Mouse (Mus musculus) forebrain, embryonic 10.5 days (tissue): ENCODE measurements around the gene Fbxl13. TPM values are rescaled to one million over a fixed set of nuclear protein-coding genes. Genes with fewer than 3 reads are reported as not detected.

ENCODE experiments used
- DNase-seq: peaks from one replicate; pipeline ENCODE4 v3.0.0-alpha.2; 2017; ENCODE audit warnings: low spot score; ENCODE audit errors: extremely low spot score
- H3K27ac ChIP-seq: fragments of 300-500 bp; sonication (generic); 2 replicates; pipeline ENCODE4 v1.5.1; 2016; ENCODE audit warnings: mild to moderate bottlenecking
- H3K27me3 ChIP-seq: fragments of 300-500 bp; sonication (generic); 2 replicates; pipeline ENCODE4 v1.6.1; 2016; ENCODE audit warnings: mild to moderate bottlenecking; ENCODE audit not compliant: poor library complexity, severe bottlenecking
- H3K36me3 ChIP-seq: fragments of 300-500 bp; sonication (generic); replicated peaks from 2 replicates; pipeline ENCODE4 v1.6.1; 2016; ENCODE audit warnings: mild to moderate bottlenecking, moderate library complexity
- H3K4me1 ChIP-seq: fragments of 300-500 bp; sonication (generic); 2 replicates; pipeline ENCODE4 v1.6.1; 2016
- H3K4me3 ChIP-seq: fragments of 300-500 bp; sonication (generic); 2 replicates; pipeline ENCODE4 v1.5.1; 2016; ENCODE audit warnings: mild to moderate bottlenecking, moderate library complexity
- H3K9me3 ChIP-seq: fragments of 300-500 bp; sonication (generic); 2 replicates; pipeline ENCODE4 v1.6.1; 2016; ENCODE audit warnings: mild to moderate bottlenecking, moderate library complexity
- WGBS: fragments of 180-500 bp; shearing (Covaris S2); methylation state at CpG from one replicate; pipeline ENCODE4 v1.1.7; 2016; 5-methylcytosine and 5-hydroxymethylcytosine counted together
- polyA plus RNA-seq: library from polyadenylated mRNA; unstranded; fragments of >200 nt; fragmentation: Nextera tagmentation; extraction: Ambion mirVana; gene quantifications from 2 replicates; pipeline ENCODE4 v1.2.1, GENCODE M21; 2016

The Fbxl13 gene
- 0.12 and 0.20 TPM in 2 replicates for polyA plus RNA-seq

DNA sequence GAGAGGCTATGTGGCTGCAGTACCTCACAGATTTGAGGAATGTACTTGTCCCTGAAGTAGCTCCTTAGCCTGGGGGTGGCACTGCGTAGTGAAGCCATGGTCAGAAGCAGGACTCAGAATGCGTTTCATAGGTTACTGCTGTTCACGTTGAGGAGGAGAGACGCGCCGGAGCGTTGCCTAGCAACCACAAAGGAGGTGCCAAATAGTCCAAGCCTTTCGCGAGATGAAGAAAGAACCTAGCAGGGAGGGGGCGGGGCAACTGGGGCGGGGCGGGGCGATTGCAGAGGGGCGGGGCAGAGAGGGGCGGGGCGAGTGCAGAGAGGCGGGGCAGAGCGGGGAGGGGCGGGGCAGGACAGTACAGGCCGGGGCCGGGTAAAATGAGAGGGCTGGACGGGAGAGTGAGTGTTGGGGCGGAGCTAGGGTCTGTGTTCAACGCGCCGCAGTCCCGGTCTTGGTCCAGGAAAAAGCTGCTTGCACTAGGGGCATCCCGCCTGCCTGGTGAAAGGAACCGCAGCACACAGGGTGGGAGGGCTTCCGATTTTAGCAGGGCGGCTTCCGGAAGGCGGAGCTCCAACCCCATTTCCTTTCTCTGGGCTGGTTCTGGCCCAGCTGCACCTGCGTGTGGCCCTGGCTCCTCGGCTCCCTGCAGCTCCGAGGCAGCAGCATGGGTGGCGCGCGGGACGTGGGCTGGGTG, at the start of gene Fbxl13, which contains the start of gene Armc10:
TSS of gene Fbxl13 (minus strand) at position 196 of the 694 bp plus-strand sequence.
TSS of gene Armc10 (plus strand) at position 375 of the 694 bp plus-strand sequence.
- H3K4me3 ChIP-seq, result peak within 1 kb of the TSS; percentile 88
- H3K36me3 ChIP-seq, result peaks cover 28% of the 10 kb centered on the region
- DNase-seq, result peak; percentile 91
- H3K4me1 ChIP-seq, result peaks cover 23% of the 10 kb centered on the region
- H3K27me3 ChIP-seq, result peaks cover 20% of the 10 kb centered on the region
- H3K9me3 ChIP-seq, result no peaks in the 10 kb centered on the region
- under 1% methylated on average over 40 of the region's 40 CpGs for WGBS
- H3K27ac ChIP-seq, result peak within 1 kb of the TSS; percentile 94

DNA sequence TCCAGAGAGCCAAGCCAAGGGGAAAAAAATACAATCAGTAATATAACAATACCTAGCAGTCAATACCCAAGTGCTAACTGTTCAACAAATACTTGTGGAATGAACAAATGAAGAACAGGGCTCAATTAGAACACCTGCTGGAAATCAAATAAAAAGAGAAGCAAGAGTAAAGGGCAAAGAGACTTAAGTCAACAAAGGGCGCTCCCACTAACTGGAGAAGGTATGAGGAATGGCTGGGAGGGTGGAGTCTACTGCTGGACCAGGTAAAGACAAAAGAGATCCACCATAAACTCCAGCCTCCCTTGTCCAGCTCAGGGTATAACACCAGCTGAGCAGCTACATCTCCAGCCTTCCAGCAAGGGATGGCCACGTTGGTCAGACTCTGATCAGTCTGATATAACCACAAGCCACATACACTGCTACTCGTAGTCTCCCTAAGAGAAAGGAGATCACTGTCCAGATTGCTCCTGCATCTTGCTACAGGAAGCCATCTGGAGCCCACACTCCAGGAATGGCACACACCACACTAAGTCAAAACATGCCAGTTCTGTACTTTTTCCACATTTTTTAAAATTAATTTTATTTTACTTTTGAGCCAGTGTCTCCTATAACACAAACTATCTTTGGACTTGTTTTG, 49.5 kb upstream of the Fbxl13 start:
- no peak overlapping the region for H3K4me3 ChIP-seq
- no peaks in the 10 kb centered on the region for H3K9me3 ChIP-seq
- DNase-seq, result no peak
- WGBS, result 88% methylated on average over 3 of the region's 3 CpGs
- no peak overlapping the region for H3K27ac ChIP-seq
- H3K4me1 ChIP-seq, result peaks cover 6% of the 10 kb centered on the region
- H3K27me3 ChIP-seq, result no peaks in the 10 kb centered on the region
- no peaks in the 10 kb centered on the region for H3K36me3 ChIP-seq

DNA sequence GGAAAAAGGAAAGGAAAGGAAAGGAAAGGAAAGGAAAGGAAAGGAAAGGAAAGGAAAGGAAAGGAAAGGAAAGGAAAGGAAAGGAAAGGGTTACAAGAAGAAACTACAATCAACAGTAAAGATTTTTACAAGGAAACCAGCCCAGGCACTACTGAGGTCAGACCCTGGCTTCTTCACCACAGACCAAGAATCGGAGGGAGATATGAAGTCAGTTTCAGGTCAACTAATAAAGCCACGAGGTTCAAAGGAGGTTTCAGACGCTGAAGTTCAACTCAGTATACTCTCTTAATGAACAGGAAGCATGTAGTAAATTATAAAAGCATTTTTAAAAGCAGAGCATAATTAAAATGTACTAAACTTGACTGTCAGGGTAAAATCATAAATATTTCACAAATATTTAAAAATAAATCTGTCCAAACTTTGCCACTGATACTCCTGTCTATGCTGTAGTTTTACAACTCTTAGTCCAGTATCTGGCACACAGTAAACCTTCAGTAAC, 48.0 kb upstream of the Fbxl13 start:
- no peak overlapping the region for H3K27ac ChIP-seq
- H3K36me3 ChIP-seq, result peaks cover 14% of the 10 kb centered on the region
- peaks cover 8% of the 10 kb centered on the region; the same call in 1 of the 2 replicates for H3K9me3 ChIP-seq
- DNase-seq, result no peak
- H3K27me3 ChIP-seq, result no peaks in the 10 kb centered on the region
- no peaks in the 10 kb centered on the region for H3K4me1 ChIP-seq
- no peak overlapping the region for H3K4me3 ChIP-seq
- WGBS, result 84% methylated on average over 3 of the region's 3 CpGs

- no peak overlapping the region for H3K4me3 ChIP-seq
- H3K27me3 ChIP-seq, result no peaks in the 10 kb centered on the region
- H3K9me3 ChIP-seq, result peaks cover 8% of the 10 kb centered on the region; the same call in 1 of the 2 replicates
- 92% methylated on average over 5 of the region's 5 CpGs for WGBS
- no peak for DNase-seq
- no peak overlapping the region for H3K27ac ChIP-seq
- no peaks in the 10 kb centered on the region for H3K4me1 ChIP-seq
- peaks cover 14% of the 10 kb centered on the region for H3K36me3 ChIP-seq
Measured at GRCm38 (mm10) chr5:21692230-21692629, 46.8 kb upstream of the Fbxl13 start.

GRCm38 (mm10) chr5:21687042-21687441, 41.6 kb upstream of the Fbxl13 start:
- 85% methylated on average over 4 of the region's 4 CpGs for WGBS
- peaks cover 20% of the 10 kb centered on the region; the same call in 1 of the 2 replicates for H3K9me3 ChIP-seq
- H3K36me3 ChIP-seq, result peaks cover 57% of the 10 kb centered on the region
- H3K27me3 ChIP-seq, result no peaks in the 10 kb centered on the region
- no peak overlapping the region for H3K27ac ChIP-seq
- no peak overlapping the region for H3K4me3 ChIP-seq
- no peaks in the 10 kb centered on the region for H3K4me1 ChIP-seq
- DNase-seq, result no peak

DNA sequence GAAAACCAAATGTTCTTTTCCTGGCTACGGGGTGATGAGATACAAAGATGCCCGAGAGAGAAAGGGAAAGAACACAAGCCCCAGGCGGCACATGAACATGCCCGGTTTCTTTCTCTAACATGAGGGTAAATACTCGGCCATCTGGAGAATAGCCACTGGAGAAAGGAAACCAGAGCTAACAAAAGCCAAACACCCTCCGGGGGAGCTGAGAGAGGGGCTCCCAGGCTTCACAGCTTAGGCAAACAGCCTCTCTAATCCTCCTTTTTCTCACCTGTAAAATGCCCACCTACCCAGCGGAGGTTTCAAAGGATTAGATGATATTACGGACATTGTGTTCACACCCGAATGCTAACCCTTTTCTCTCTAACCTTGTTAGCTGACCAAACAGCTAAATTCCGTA, 39.6 kb upstream of the Fbxl13 start:
- H3K27ac ChIP-seq, result no peak overlapping the region
- H3K4me1 ChIP-seq, result no peaks in the 10 kb centered on the region
- H3K27me3 ChIP-seq, result no peaks in the 10 kb centered on the region
- H3K9me3 ChIP-seq, result peaks cover 20% of the 10 kb centered on the region; the same call in 1 of the 2 replicates
- DNase-seq, result no peak
- 72% methylated on average over 10 of the region's 10 CpGs for WGBS
- no peak overlapping the region for H3K4me3 ChIP-seq
- H3K36me3 ChIP-seq, result peaks cover 67% of the 10 kb centered on the region

DNA sequence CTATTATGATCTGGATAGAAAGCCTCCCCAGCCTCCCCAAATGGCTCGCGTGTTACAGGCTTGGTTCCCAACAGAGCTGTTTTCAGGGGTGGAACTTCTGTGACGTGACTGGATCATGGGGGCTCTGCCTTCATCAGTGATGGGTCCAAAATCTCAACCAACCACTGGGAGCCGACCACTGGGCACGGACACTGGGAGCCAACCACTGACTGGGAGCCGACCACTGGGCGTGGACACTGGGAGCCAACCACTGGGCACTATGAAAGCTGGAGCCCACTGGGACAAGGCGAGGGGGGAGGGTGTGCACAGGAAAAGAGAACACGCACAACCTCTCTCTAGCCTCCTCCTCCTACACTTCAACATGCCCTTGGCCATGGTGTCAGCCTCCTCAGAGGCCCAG, 38.4 kb upstream of the Fbxl13 start:
- H3K27ac ChIP-seq, result no peak overlapping the region
- H3K4me3 ChIP-seq, result no peak overlapping the region
- H3K9me3 ChIP-seq, result peaks cover 14% of the 10 kb centered on the region; the same call in 1 of the 2 replicates
- H3K4me1 ChIP-seq, result no peaks in the 10 kb centered on the region
- H3K27me3 ChIP-seq, result no peaks in the 10 kb centered on the region
- no peak for DNase-seq
- peaks cover 66% of the 10 kb centered on the region for H3K36me3 ChIP-seq
- 93% methylated on average over 9 of the region's 9 CpGs for WGBS

GRCm38 (mm10) chr5:21680940-21681339, 35.5 kb upstream of the Fbxl13 start:
- 89% methylated on average over 5 of the region's 5 CpGs for WGBS
- no peak for DNase-seq
- Histone ChIP-seq H3K4me3 (no peak overlapping the region), H3K4me1 (no peaks in the 10 kb centered on the region), H3K36me3 (peaks cover 79% of the 10 kb centered on the region), H3K27me3 (no peaks in the 10 kb centered on the region), H3K27ac (no peak overlapping the region), H3K9me3 (peaks cover 14% of the 10 kb centered on the region; the same call in 1 of the 2 replicates)

- H3K36me3 ChIP-seq, result peaks cover 85% of the 10 kb centered on the region
- H3K4me3 ChIP-seq, result no peak overlapping the region
- H3K9me3 ChIP-seq, result peaks cover 13% of the 10 kb centered on the region; the same call in 1 of the 2 replicates
- no peak for DNase-seq
- no peaks in the 10 kb centered on the region for H3K27me3 ChIP-seq
- WGBS, result 91% methylated on average over 4 of the region's 4 CpGs
- H3K27ac ChIP-seq, result no peak overlapping the region
- no peaks in the 10 kb centered on the region for H3K4me1 ChIP-seq
Measured at GRCm38 (mm10) chr5:21680029-21680428, 34.6 kb upstream of the Fbxl13 start.

DNA sequence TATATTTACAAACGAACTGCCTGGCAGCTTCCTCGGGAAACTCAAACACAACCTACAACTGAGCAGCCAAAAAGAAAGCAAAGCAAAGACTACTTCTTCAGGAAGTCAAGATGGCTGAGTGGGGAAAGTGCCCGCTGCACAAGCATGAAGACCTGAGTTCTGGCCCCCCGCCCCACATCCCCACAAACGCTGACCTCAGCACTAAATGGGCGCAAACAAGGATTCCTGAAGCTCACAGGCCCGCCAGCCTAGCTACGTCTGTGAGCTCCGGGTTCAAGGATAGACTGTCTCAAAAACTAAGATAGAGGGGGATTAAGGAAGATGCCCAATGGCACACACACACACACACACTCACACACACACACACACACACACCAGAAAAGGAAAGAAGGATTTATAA, 32.9 kb upstream of the Fbxl13 start:
- Histone ChIP-seq H3K27ac (no peak overlapping the region), H3K27me3 (no peaks in the 10 kb centered on the region), H3K36me3 (peaks cover 80% of the 10 kb centered on the region), H3K4me3 (no peak overlapping the region), H3K9me3 (0 out of 2 replicates have a peak, but pooled peaks cover 2% of the 10 kb centered on the region), H3K4me1 (0 out of 2 replicates have a peak, but pooled peaks cover 3% of the 10 kb centered on the region)
- no peak for DNase-seq
- WGBS, result 92% methylated on average over 9 of the region's 9 CpGs

DNA sequence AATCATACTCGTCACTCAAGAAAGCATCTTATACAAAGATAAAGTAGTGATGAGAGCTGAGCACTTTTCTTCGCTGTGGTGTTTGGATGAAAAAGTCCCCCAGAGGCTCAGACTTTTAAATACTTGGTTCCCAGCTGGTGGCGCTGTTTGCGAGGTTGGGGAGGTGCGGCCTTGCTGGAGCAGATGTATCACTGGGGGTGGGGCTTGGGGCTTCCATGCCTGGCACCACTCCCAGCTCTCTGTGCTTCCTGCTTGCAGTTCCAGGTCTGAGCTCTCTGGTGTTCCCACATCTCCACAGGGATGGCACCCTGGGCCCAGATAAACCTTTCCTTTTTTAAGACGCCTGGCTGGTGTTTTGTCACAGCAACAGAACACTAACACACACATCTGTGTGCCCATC, 32.5 kb upstream of the Fbxl13 start:
- no peak for DNase-seq
- Histone ChIP-seq H3K4me3 (no peak overlapping the region), H3K27me3 (no peaks in the 10 kb centered on the region), H3K9me3 (0 out of 2 replicates have a peak, but pooled peaks cover 2% of the 10 kb centered on the region), H3K27ac (no peak overlapping the region), H3K36me3 (peaks cover 79% of the 10 kb centered on the region), H3K4me1 (0 out of 2 replicates have a peak, but pooled peaks cover 8% of the 10 kb centered on the region)
- WGBS, result 94% methylated on average over 6 of the region's 6 CpGs

- 0 out of 2 replicates have a peak, but pooled peaks cover 2% of the 10 kb centered on the region for H3K9me3 ChIP-seq
- H3K27ac ChIP-seq, result no peak overlapping the region
- WGBS, result 96% methylated on average over 23 of the region's 23 CpGs
- no peaks in the 10 kb centered on the region for H3K27me3 ChIP-seq
- peaks cover 75% of the 10 kb centered on the region for H3K36me3 ChIP-seq
- H3K4me3 ChIP-seq, result no peak overlapping the region
- no peak for DNase-seq
- 0 out of 2 replicates have a peak, but pooled peaks cover 9% of the 10 kb centered on the region for H3K4me1 ChIP-seq
Measured at GRCm38 (mm10) chr5:21675494-21675893, 30.1 kb upstream of the Fbxl13 start.

GRCm38 (mm10) chr5:21675019-21675418, 29.6 kb upstream of the Fbxl13 start:
- Histone ChIP-seq H3K36me3 (peaks cover 77% of the 10 kb centered on the region), H3K27me3 (no peaks in the 10 kb centered on the region), H3K4me3 (no peak overlapping the region), H3K27ac (no peak overlapping the region), H3K9me3 (0 out of 2 replicates have a peak, but pooled peaks cover 2% of the 10 kb centered on the region), H3K4me1 (0 out of 2 replicates have a peak, but pooled peaks cover 9% of the 10 kb centered on the region)
- DNase-seq, result no peak
- WGBS, result 88% methylated on average over 12 of the region's 12 CpGs
